Mouse (Mus musculus): ENCODE results near the gene Gramd4. TPM values are rescaled to one million over a fixed set of nuclear protein-coding genes. Genes with fewer than 3 reads are reported as not detected.

Gene Gramd4
- total and polyA plus RNA-seq, 3 experiments: 23.2 to 56.8 (median 33.4) TPM

- Histone ChIP-seq H3K9me3 (replicated peaks) (no peaks in the 10 kb centered on the region), H3K27me3 (ENCODE audit: insufficient read depth, low read length) (no peaks in the 10 kb centered on the region), H3K4me1 (ENCODE audit: insufficient read depth, low read depth, low read length) (peaks cover 90% of the 10 kb centered on the region), H3K36me3 (replicated peaks) (peaks cover 98% of the 10 kb centered on the region), H3K4me3 (ENCODE audit: low read depth, low read length) (no peak overlapping the region)
- DNase-seq (ENCODE audit: low spot score) (no peak), ATAC-seq (ENCODE audit: extremely low read depth, insufficient number of reproducible peaks, low FRiP score, poor library complexity, severe bottlenecking) (no peak)
- no peak for TF ChIP-seq GATA2 (IDR thresholded peaks at IDR 0.05; ENCODE audit: borderline replicate concordance, low read depth, low read length)
- TF ChIP-seq CTCF (IDR thresholded peaks at IDR 0.05; ENCODE audit: low read depth, low read length): no peak
- no peak for TF ChIP-seq POLR2AphosphoS5 (IDR thresholded peaks at IDR 0.05; ENCODE audit: insufficient replicate concordance, low read depth, low read length)
These were observed 21.2 kb downstream of the Gramd4 start for GRCm38 (mm10) chr15:86078481-86079216.

GRCm38 (mm10) chr15:86079467-86079866 is 22.0 kb downstream of the Gramd4 start:
- H3K4me3 ChIP-seq (ENCODE audit: low read depth, low read length): no peak overlapping the region
- no peaks in the 10 kb centered on the region for H3K27me3 ChIP-seq (ENCODE audit: insufficient read depth, low read length)
- H3K4me1 ChIP-seq (ENCODE audit: insufficient read depth, low read depth, low read length): peaks cover 89% of the 10 kb centered on the region
- H3K36me3 ChIP-seq (replicated peaks): peaks cover 98% of the 10 kb centered on the region
- TF ChIP-seq GATA1 (IDR thresholded peaks at IDR 0.05; ENCODE audit: borderline replicate concordance, low read length) (no peak), POLR2AphosphoS5 (IDR thresholded peaks at IDR 0.05; ENCODE audit: insufficient replicate concordance, low read depth, low read length) (no peak), CTCF (IDR thresholded peaks at IDR 0.05; ENCODE audit: low read depth, low read length) (no peak), GATA2 (IDR thresholded peaks at IDR 0.05; ENCODE audit: borderline replicate concordance, low read depth, low read length) (no peak), TAL1 (conservative IDR thresholded peaks at IDR 0.05; ENCODE audit: low read depth, low read length) (no peak)
- DNase-seq (ENCODE audit: low spot score): no peak
- no peak for ATAC-seq (ENCODE audit: extremely low read depth, insufficient number of reproducible peaks, low FRiP score, poor library complexity, severe bottlenecking)
- H3K9me3 ChIP-seq (replicated peaks): no peaks in the 10 kb centered on the region

GRCm38 (mm10) chr15:86079876-86080275 is 22.4 kb downstream of the Gramd4 start:
- Histone ChIP-seq H3K36me3 (replicated peaks) (peaks cover 98% of the 10 kb centered on the region), H3K27me3 (ENCODE audit: insufficient read depth, low read length) (no peaks in the 10 kb centered on the region), H3K4me1 (ENCODE audit: insufficient read depth, low read depth, low read length) (peaks cover 90% of the 10 kb centered on the region), H3K4me3 (ENCODE audit: low read depth, low read length) (no peak overlapping the region), H3K9me3 (replicated peaks) (no peaks in the 10 kb centered on the region)
- DNase-seq (ENCODE audit: low spot score): no peak
- no peak for TF ChIP-seq CTCF (IDR thresholded peaks at IDR 0.05; ENCODE audit: low read depth, low read length)
- TF ChIP-seq GATA1 (IDR thresholded peaks at IDR 0.05; ENCODE audit: borderline replicate concordance, low read length): no peak
- no peak for TF ChIP-seq GATA2 (IDR thresholded peaks at IDR 0.05; ENCODE audit: borderline replicate concordance, low read depth, low read length)
- TF ChIP-seq TAL1 (conservative IDR thresholded peaks at IDR 0.05; ENCODE audit: low read depth, low read length): no peak
- no peak for TF ChIP-seq POLR2AphosphoS5 (IDR thresholded peaks at IDR 0.05; ENCODE audit: insufficient replicate concordance, low read depth, low read length)
- ATAC-seq (ENCODE audit: extremely low read depth, insufficient number of reproducible peaks, low FRiP score, poor library complexity, severe bottlenecking): no peak

GRCm38 (mm10) chr15:86080408-86080807 is 22.9 kb downstream of the Gramd4 start:
- Histone ChIP-seq H3K27me3 (ENCODE audit: insufficient read depth, low read length) (no peaks in the 10 kb centered on the region), H3K9me3 (replicated peaks) (no peaks in the 10 kb centered on the region), H3K4me3 (ENCODE audit: low read depth, low read length) (no peak overlapping the region), H3K36me3 (replicated peaks) (peaks cover 100% of the 10 kb centered on the region), H3K4me1 (ENCODE audit: insufficient read depth, low read depth, low read length) (peaks cover 92% of the 10 kb centered on the region)
- TF ChIP-seq POLR2AphosphoS5 (IDR thresholded peaks at IDR 0.05; ENCODE audit: insufficient replicate concordance, low read depth, low read length) (no peak), TAL1 (conservative IDR thresholded peaks at IDR 0.05; ENCODE audit: low read depth, low read length) (no peak), GATA1 (IDR thresholded peaks at IDR 0.05; ENCODE audit: borderline replicate concordance, low read length) (no peak), GATA2 (IDR thresholded peaks at IDR 0.05; ENCODE audit: borderline replicate concordance, low read depth, low read length) (no peak), CTCF (IDR thresholded peaks at IDR 0.05; ENCODE audit: low read depth, low read length) (no peak)
- no peak for DNase-seq (ENCODE audit: low spot score)
- ATAC-seq (ENCODE audit: extremely low read depth, insufficient number of reproducible peaks, low FRiP score, poor library complexity, severe bottlenecking): no peak

GRCm38 (mm10) chr15:86081654-86082053 is 24.2 kb downstream of the Gramd4 start:
- DNase-seq (ENCODE audit: low spot score): no peak
- peaks cover 92% of the 10 kb centered on the region for H3K4me1 ChIP-seq (ENCODE audit: insufficient read depth, low read depth, low read length)
- H3K27me3 ChIP-seq (ENCODE audit: insufficient read depth, low read length): no peaks in the 10 kb centered on the region
- no peak for ATAC-seq (ENCODE audit: extremely low read depth, insufficient number of reproducible peaks, low FRiP score, poor library complexity, severe bottlenecking)
- H3K9me3 ChIP-seq (replicated peaks): no peaks in the 10 kb centered on the region
- H3K4me3 ChIP-seq (ENCODE audit: low read depth, low read length): no peak overlapping the region
- no peak for TF ChIP-seq CTCF (IDR thresholded peaks at IDR 0.05; ENCODE audit: low read depth, low read length)
- H3K36me3 ChIP-seq (replicated peaks): peaks cover 100% of the 10 kb centered on the region

- peaks cover 100% of the 10 kb centered on the region for H3K36me3 ChIP-seq (replicated peaks)
- H3K4me3 ChIP-seq (ENCODE audit: low read depth, low read length): no peak overlapping the region
- ATAC-seq (ENCODE audit: extremely low read depth, insufficient number of reproducible peaks, low FRiP score, poor library complexity, severe bottlenecking) (no peak), DNase-seq (ENCODE audit: low spot score) (no peak)
- no peak for TF ChIP-seq TAL1 (conservative IDR thresholded peaks at IDR 0.05; ENCODE audit: low read depth, low read length)
- no peak for TF ChIP-seq POLR2AphosphoS5 (IDR thresholded peaks at IDR 0.05; ENCODE audit: insufficient replicate concordance, low read depth, low read length)
- TF ChIP-seq CTCF (IDR thresholded peaks at IDR 0.05; ENCODE audit: low read depth, low read length): no peak
- no peak for TF ChIP-seq GATA1 (IDR thresholded peaks at IDR 0.05; ENCODE audit: borderline replicate concordance, low read length)
- TF ChIP-seq GATA2 (IDR thresholded peaks at IDR 0.05; ENCODE audit: borderline replicate concordance, low read depth, low read length): no peak
- peaks cover 93% of the 10 kb centered on the region for H3K4me1 ChIP-seq (ENCODE audit: insufficient read depth, low read depth, low read length)
- no peaks in the 10 kb centered on the region for H3K9me3 ChIP-seq (replicated peaks)
- H3K27me3 ChIP-seq (ENCODE audit: insufficient read depth, low read length): no peaks in the 10 kb centered on the region
These were observed 25.1 kb downstream of the Gramd4 start for GRCm38 (mm10) chr15:86082551-86082961.

All from G1E (cell line).